Mouse (Mus musculus) heart, adult 8-10 months (tissue): ENCODE data around the gene Zbtb24. TPM values are rescaled to one million over a fixed set of nuclear protein-coding genes. Genes with fewer than 3 reads are reported as not detected.

ENCODE experiments used
- DNase-seq: peaks from one replicate; pipeline ENCODE4 v3.0.0; 2022; ENCODE audit warnings: low spot score
- total RNA-seq, 4 experiments: library from RNA; stranded (reverse); gene quantifications; 2 replicates each; pipeline ENCODE4 v1.2.4; 2022

Gene Zbtb24
- total RNA-seq, 4 experiments from 2014 or later: 6.5 to 9.3 (median 7.6) TPM

DNA sequence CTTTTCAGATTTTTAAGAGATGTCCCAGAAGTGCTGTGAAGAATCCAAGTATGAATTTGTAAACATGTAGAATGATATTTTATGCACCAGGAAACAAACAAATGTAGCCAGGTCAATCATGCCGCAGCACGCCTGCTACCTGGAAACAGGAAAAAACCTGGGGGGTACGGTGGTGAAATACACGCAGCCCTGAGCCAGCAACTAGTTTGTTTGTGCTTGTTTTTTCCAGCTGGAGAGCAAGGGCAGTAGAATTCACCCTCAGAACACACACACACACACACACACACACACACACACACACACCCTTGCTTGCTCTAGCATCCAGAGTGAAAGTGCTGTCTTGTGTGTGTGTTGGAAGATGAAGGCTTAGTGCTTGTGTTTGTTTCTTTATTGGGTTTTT lies 40.9 kb downstream of the Zbtb24 start:
- DNase-seq: no peak

DNA sequence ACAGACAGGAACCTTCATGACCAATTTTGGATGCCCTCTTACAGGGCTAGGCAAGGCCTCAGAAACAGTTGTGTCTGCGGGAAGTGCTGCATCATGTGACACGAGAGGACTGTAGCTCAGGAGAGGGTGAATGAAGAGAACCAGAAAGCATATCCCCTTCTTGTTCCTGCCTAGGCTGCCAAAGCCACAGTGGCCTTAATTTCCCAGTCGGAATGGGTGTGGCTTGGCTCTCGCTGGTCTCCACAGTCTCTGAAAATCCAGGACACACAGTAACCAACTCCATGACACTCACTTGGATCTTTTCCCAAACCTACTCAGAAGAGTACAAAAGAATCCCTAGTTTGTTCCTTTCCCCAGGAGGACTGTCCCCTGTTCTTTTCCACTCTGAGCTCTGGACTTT lies 50.8 kb downstream of the Zbtb24 start:
- peak; percentile 81 for DNase-seq

DNA sequence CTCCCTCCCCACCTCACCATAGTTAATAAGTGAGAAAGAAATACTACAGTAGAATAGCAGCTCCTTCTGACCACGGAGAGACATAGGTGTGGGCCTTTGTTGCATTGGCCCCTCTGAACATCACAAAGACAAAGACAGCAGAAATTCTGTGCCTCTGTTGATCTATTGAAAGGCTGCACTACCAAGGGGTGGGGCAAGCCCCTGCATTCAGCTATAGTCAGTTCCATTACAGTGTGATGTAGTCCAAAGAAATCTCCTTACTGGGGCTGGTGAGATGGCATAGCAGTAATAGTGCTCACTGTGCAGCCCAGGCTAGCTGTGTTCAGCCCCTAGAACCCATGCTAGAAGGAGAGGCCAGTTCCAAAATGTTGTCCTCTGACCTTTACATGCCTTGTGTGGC lies 54.8 kb downstream of the Zbtb24 start:
- no peak for DNase-seq

DNA sequence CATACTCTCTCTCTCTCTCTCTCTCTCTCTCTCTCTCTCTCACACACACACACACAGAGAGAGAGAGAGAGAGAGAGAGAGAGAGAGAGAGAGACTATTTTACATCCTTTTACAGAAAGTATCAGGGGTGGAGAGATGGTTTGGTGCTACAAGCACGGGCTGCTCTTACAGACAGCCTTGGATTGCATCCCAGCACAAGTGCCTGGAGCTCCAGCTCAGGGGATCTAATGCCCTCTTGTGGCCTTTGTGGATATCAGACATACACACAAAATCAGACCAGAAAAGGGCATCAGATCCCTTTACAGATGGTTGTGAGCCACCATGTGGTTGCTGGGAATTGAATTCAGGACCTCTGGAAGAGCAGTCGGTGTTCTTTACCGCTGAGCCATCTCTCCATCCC lies 55.3 kb downstream of the Zbtb24 start:
- peak; percentile 74 for DNase-seq

DNA sequence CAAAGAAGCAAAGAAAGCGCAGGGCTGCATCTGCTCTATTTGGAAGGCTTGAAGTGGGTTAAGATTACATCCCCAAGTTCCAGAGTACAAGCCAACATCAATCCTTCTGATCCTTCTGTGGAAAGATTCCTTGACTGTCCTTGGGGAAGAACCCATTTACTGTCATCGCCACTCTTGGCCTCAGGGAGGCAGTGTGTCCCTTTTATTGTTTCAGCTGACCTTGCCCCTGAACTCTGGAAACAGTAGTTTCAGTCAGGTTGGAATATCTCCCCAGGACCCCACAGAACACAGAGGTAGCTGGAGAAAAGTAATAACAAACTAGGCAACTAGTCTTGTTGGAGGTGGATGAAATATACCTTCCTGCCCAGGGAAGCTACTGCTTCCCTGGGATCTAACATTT lies 59.0 kb downstream of the Zbtb24 start:
- DNase-seq: no peak

DNA sequence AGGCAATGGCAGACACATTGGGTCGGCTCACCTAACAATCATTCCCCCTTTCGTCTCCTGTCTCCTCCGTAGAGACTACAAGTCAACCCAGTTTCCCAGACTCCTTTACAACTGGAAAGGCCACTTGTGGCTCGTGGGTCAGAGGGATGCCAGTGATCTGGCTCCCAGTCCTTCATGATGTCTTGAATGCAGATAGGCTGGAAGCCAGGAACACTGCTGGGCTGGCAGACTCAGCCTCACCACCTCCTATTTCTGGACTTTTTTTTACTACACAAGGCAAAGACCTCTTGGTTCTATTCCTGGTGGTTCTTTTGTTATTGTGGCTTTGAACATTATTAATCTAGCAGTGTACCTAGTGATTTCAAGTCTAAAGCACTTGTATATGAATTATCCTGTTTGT lies 64.1 kb downstream of the Zbtb24 start:
- no peak for DNase-seq

DNA sequence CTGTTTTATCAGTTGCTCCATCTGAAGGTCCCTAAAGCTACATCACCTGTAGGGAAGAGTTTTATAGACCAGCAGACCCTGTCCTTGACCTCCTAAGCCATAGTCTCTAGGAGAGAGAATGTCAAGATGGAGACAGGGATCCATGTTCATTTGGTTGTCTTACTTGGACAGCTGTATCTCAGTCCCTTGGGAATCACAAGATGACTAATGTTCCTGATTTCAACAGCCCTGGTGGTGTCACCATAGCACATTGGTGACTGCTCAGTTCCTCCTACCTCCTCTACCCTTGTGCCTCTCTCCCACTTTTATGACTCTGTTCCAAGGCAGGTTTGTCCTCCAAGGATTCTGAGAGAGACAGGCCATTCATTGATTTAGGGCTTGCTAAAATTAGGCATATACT lies 64.7 kb downstream of the Zbtb24 start:
- DNase-seq: no peak

Other genes starting within 250 kb of the Zbtb24 start
- 10 to 100 TPM; 25.9 to 31.7 (median 28.2) TPM for gene Fig4, start 147.1 kb upstream of the Zbtb24 start, total RNA-seq
- gene Ak9, start 146.4 kb upstream of the Zbtb24 start, total RNA-seq: under 1 TPM in 2 of 4 experiments, not detected in 2; 0.03 TPM
- gene Mical1, start 25.9 kb downstream of the Zbtb24 start, total RNA-seq: 10 to 100 TPM in 2 of 4 experiments, 1 to 10 TPM in 2; 7.5 to 12.7 (median 9.8) TPM
- gene Smpd2, start 40.0 kb downstream of the Zbtb24 start, total RNA-seq: 10 to 100 TPM; 30.1 to 40.2 (median 34.8) TPM
- gene Ppil6, start 40.1 kb downstream of the Zbtb24 start, total RNA-seq: 1 to 10 TPM in 2 of 4 experiments, under 1 TPM in 2; 0.78 to 1.4 (median 1.1) TPM
- 100 to 1,000 TPM; 143 to 147 (median 145) TPM for gene Cd164, start 69.0 kb downstream of the Zbtb24 start, total RNA-seq